Mouse (Mus musculus): ENCODE results near the gene Cdc25b. TPM values are rescaled to one million over a fixed set of nuclear protein-coding genes. Genes with fewer than 3 reads are reported as not detected.

The Cdc25b gene
- polyA plus RNA-seq (2014; fragmentation: Nextera tagmentation; extraction: Ambion mirVana), result 76.4 and 85.4 TPM in 2 replicates

GRCm38 (mm10) chr2:131186771-131187601 lies at the start of gene Cdc25b, which contains the start of gene Spef1:
Gene Cdc25b, plus strand, starts transcription at chr2:131186949.
Gene Spef1, minus strand, starts transcription at chr2:131187282.
- Histone ChIP-seq H3K27me3 (replicated peaks; ENCODE audit: control insufficient read depth, insufficient read depth, low read length) (no peaks in the 10 kb centered on the region; the same call in 1 of the 2 replicates), H3K9ac (ENCODE audit: low read depth, low read length) (peak within 1 kb of the TSS; percentile 77), H3K36me3 (ENCODE audit: control insufficient read depth, insufficient read depth, low read length) (peaks cover 6% of the 10 kb centered on the region), H3K27ac (ENCODE audit: low read depth, low read length) (peak within 1 kb of the TSS; percentile 71), H3K4me1 (replicated peaks; ENCODE audit: control insufficient read depth, insufficient read depth, low read length) (peaks cover 41% of the 10 kb centered on the region), H3K4me2 (peak within 1 kb of the TSS; percentile 82), H3K9me3 (ENCODE audit: control insufficient read depth, low read length) (no peaks in the 10 kb centered on the region), H3K4me3 (ENCODE audit: low read depth, low read length) (peak within 1 kb of the TSS; percentile 76)
- ATAC-seq (replicated peaks; ENCODE audit: low FRiP score) (peak; percentile 89), DNase-seq (ENCODE audit: low spot score) (peak; percentile 86)
- 1% methylated on average over 43 of the region's 43 CpGs for WGBS

- ATAC-seq (replicated peaks; ENCODE audit: low FRiP score) (no peak), DNase-seq (ENCODE audit: low spot score) (no peak)
- Histone ChIP-seq H3K9ac (ENCODE audit: low read depth, low read length) (no peak overlapping the region), H3K4me1 (replicated peaks; ENCODE audit: control insufficient read depth, insufficient read depth, low read length) (peaks cover 45% of the 10 kb centered on the region), H3K27me3 (replicated peaks; ENCODE audit: control insufficient read depth, insufficient read depth, low read length) (no peaks in the 10 kb centered on the region), H3K9me3 (ENCODE audit: control insufficient read depth, low read length) (no peaks in the 10 kb centered on the region), H3K27ac (ENCODE audit: low read depth, low read length) (no peak overlapping the region), H3K4me3 (ENCODE audit: low read depth, low read length) (no peak overlapping the region), H3K4me2 (no peak overlapping the region), H3K36me3 (ENCODE audit: control insufficient read depth, insufficient read depth, low read length) (peaks cover 8% of the 10 kb centered on the region; the same call in 1 of the 2 replicates)
- 78% methylated on average over 4 of the region's 4 CpGs for WGBS
Measured at GRCm38 (mm10) chr2:131138296-131138695, 48.5 kb upstream of the Cdc25b start.

DNA sequence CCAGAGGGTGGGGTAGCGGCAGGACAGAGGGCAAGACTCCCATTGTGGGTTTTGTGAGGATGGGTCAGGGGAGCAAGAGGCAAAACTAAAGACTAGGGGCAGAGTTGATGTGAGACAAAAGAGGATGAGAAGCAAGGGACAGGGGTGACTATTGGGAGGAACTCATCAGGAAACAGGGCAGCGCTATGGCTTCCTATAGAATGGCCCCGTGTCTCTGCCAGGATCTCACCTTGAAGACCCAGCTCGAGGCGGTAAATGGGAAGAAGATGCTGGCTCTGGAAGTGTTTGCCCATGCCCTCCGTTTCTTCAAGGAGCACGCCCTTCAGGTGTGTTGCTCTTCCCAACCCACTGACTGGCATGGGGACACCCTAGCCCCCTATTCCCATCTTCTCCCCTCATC lies 48.0 kb upstream of the Cdc25b start:
- Histone ChIP-seq H3K36me3 (ENCODE audit: control insufficient read depth, insufficient read depth, low read length) (peaks cover 10% of the 10 kb centered on the region; the same call in 1 of the 2 replicates), H3K4me1 (replicated peaks; ENCODE audit: control insufficient read depth, insufficient read depth, low read length) (peaks cover 45% of the 10 kb centered on the region), H3K4me3 (ENCODE audit: low read depth, low read length) (no peak overlapping the region), H3K4me2 (no peak overlapping the region), H3K9ac (ENCODE audit: low read depth, low read length) (no peak overlapping the region), H3K9me3 (ENCODE audit: control insufficient read depth, low read length) (no peaks in the 10 kb centered on the region), H3K27ac (ENCODE audit: low read depth, low read length) (no peak overlapping the region), H3K27me3 (replicated peaks; ENCODE audit: control insufficient read depth, insufficient read depth, low read length) (no peaks in the 10 kb centered on the region)
- 89% methylated on average over 7 of the region's 7 CpGs for WGBS
- no peak for DNase-seq (ENCODE audit: low spot score)
- ATAC-seq (replicated peaks; ENCODE audit: low FRiP score), result no peak

GRCm38 (mm10) chr2:131139287-131139686 lies 47.5 kb upstream of the Cdc25b start:
- Histone ChIP-seq H3K4me2 (no peak overlapping the region), H3K27me3 (replicated peaks; ENCODE audit: control insufficient read depth, insufficient read depth, low read length) (no peaks in the 10 kb centered on the region), H3K4me3 (ENCODE audit: low read depth, low read length) (no peak overlapping the region), H3K9me3 (ENCODE audit: control insufficient read depth, low read length) (no peaks in the 10 kb centered on the region), H3K9ac (ENCODE audit: low read depth, low read length) (no peak overlapping the region), H3K36me3 (ENCODE audit: control insufficient read depth, insufficient read depth, low read length) (peaks cover 13% of the 10 kb centered on the region; the same call in 1 of the 2 replicates), H3K27ac (ENCODE audit: low read depth, low read length) (no peak overlapping the region), H3K4me1 (replicated peaks; ENCODE audit: control insufficient read depth, insufficient read depth, low read length) (peaks cover 45% of the 10 kb centered on the region)
- no peak for DNase-seq (ENCODE audit: low spot score)
- 92% methylated on average over 5 of the region's 5 CpGs for WGBS
- no peak for ATAC-seq (replicated peaks; ENCODE audit: low FRiP score)

- Histone ChIP-seq H3K4me2 (no peak overlapping the region), H3K4me3 (ENCODE audit: low read depth, low read length) (no peak overlapping the region), H3K9me3 (ENCODE audit: control insufficient read depth, low read length) (no peaks in the 10 kb centered on the region), H3K9ac (ENCODE audit: low read depth, low read length) (0 out of 2 replicates have a peak overlapping the region, but pooled peaks have one; percentile 14), H3K27me3 (replicated peaks; ENCODE audit: control insufficient read depth, insufficient read depth, low read length) (no peaks in the 10 kb centered on the region), H3K4me1 (replicated peaks; ENCODE audit: control insufficient read depth, insufficient read depth, low read length) (peaks cover 38% of the 10 kb centered on the region), H3K27ac (ENCODE audit: low read depth, low read length) (peak overlapping the region; percentile 55), H3K36me3 (ENCODE audit: control insufficient read depth, insufficient read depth, low read length) (peaks cover 20% of the 10 kb centered on the region; the same call in 1 of the 2 replicates)
- 55% methylated on average over 5 of the region's 5 CpGs for WGBS
- ATAC-seq (replicated peaks; ENCODE audit: low FRiP score), result no peak
- no peak for DNase-seq (ENCODE audit: low spot score)
Measured at GRCm38 (mm10) chr2:131139886-131140532, 46.7 kb upstream of the Cdc25b start.

DNA sequence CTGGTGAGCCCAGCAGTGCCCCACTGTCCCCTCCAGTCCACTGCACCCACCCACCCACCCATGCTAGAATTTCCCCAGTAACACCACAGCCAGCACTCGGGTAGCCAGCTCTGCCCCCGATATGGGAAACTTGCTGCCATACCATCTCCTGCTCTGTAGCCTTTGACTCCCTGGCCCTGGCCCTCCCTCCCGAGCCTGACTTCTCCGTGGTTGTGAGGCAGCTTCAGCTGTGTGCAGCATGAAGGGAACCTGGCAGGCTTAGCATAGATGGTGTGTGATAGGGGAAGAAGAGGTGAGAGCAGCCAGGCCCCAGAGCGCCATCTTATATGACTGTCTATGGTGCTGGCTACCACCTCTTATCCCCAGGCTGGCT lies 46.2 kb upstream of the Cdc25b start:
- peaks cover 23% of the 10 kb centered on the region; the same call in 1 of the 2 replicates for H3K36me3 ChIP-seq (ENCODE audit: control insufficient read depth, insufficient read depth, low read length)
- H3K27ac ChIP-seq (ENCODE audit: low read depth, low read length), result 0 out of 2 replicates have a peak overlapping the region, but pooled peaks have one; percentile 48
- H3K4me2 ChIP-seq, result no peak overlapping the region
- H3K4me1 ChIP-seq (replicated peaks; ENCODE audit: control insufficient read depth, insufficient read depth, low read length), result peaks cover 33% of the 10 kb centered on the region
- DNase-seq (ENCODE audit: low spot score), result no peak
- H3K9ac ChIP-seq (ENCODE audit: low read depth, low read length), result no peak overlapping the region
- ATAC-seq (replicated peaks; ENCODE audit: low FRiP score), result no peak
- WGBS, result 65% methylated on average over 5 of the region's 5 CpGs
- H3K9me3 ChIP-seq (ENCODE audit: control insufficient read depth, low read length), result no peaks in the 10 kb centered on the region
- H3K27me3 ChIP-seq (replicated peaks; ENCODE audit: control insufficient read depth, insufficient read depth, low read length), result no peaks in the 10 kb centered on the region
- no peak overlapping the region for H3K4me3 ChIP-seq (ENCODE audit: low read depth, low read length)

- Histone ChIP-seq H3K4me2 (no peak overlapping the region), H3K36me3 (ENCODE audit: control insufficient read depth, insufficient read depth, low read length) (peaks cover 26% of the 10 kb centered on the region), H3K27ac (ENCODE audit: low read depth, low read length) (no peak overlapping the region), H3K4me1 (replicated peaks; ENCODE audit: control insufficient read depth, insufficient read depth, low read length) (peaks cover 25% of the 10 kb centered on the region), H3K27me3 (replicated peaks; ENCODE audit: control insufficient read depth, insufficient read depth, low read length) (no peaks in the 10 kb centered on the region), H3K9ac (ENCODE audit: low read depth, low read length) (no peak overlapping the region), H3K9me3 (ENCODE audit: control insufficient read depth, low read length) (no peaks in the 10 kb centered on the region), H3K4me3 (ENCODE audit: low read depth, low read length) (no peak overlapping the region)
- ATAC-seq (replicated peaks; ENCODE audit: low FRiP score) (no peak), DNase-seq (ENCODE audit: low spot score) (no peak)
- 92% methylated on average over 8 of the region's 8 CpGs for WGBS
Measured at GRCm38 (mm10) chr2:131141336-131141986, 45.3 kb upstream of the Cdc25b start.

DNA sequence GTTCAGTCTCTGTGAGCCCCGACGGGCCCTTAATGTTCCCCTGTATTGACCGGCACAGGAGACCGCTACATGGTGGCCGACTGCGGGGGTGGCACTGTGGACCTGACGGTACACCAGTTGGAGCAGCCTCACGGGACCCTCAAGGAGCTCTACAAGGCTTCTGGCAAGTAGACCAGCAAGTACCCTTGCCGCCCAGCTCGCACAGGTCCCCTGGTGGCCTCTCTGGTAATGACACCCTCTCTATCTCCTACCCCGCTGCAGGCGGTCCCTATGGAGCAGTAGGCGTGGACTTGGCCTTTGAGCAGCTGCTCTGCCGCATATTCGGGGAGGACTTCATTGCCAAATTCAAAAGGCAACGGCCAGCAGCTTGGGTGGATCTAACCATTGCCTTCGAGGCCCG lies 44.2 kb upstream of the Cdc25b start:
- no peak overlapping the region for H3K4me3 ChIP-seq (ENCODE audit: low read depth, low read length)
- H3K9ac ChIP-seq (ENCODE audit: low read depth, low read length), result no peak overlapping the region
- H3K27ac ChIP-seq (ENCODE audit: low read depth, low read length), result 0 out of 2 replicates have a peak overlapping the region, but pooled peaks have one; percentile 21
- H3K36me3 ChIP-seq (ENCODE audit: control insufficient read depth, insufficient read depth, low read length), result peaks cover 38% of the 10 kb centered on the region
- no peaks in the 10 kb centered on the region for H3K9me3 ChIP-seq (ENCODE audit: control insufficient read depth, low read length)
- 25% methylated on average over 18 of the region's 18 CpGs for WGBS
- DNase-seq (ENCODE audit: low spot score) (peak; percentile 83), ATAC-seq (replicated peaks; ENCODE audit: low FRiP score) (peak; percentile 81)
- peaks cover 24% of the 10 kb centered on the region for H3K4me1 ChIP-seq (replicated peaks; ENCODE audit: control insufficient read depth, insufficient read depth, low read length)
- peak overlapping the region; percentile 46 for H3K4me2 ChIP-seq
- H3K27me3 ChIP-seq (replicated peaks; ENCODE audit: control insufficient read depth, insufficient read depth, low read length), result no peaks in the 10 kb centered on the region

Measured in liver, embryonic 11.5 days (tissue).